Mouse (Mus musculus): ENCODE measurements at regions not wholly inside any gene's neighbourhood (a gene's known extent, or its start where the extent isn't known, plus 50 kb on each side); places are given as distances from the start of the nearest gene placed in this dataset.

DNA sequence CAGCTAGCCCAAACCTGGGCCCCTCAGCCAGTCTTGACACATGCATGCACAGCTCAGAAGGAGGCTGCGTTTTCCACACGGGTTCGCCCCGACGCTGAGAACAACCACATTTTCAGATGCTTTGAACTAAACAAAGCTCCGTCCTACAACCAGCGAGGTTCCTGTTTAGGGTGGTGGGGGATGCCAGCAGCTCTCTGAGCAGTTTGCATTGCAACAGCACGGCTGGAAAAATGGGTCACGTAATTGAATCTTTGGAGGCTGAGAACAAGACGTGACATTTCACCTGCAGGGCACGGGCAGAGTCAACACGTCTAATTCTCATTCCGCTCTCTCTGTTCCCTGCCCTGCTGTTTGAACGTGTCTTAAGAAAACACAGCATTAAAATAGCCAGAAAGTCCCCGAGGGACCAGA is 119.2 kb downstream of the Syk start:
- H3K9ac ChIP-seq (ENCODE audit: low read depth, low read length) = no peak overlapping the region
- 40% methylated on average over 15 of the region's 15 CpGs for WGBS
- no peak overlapping the region for H3K27ac ChIP-seq (ENCODE audit: low read depth, low read length)
- H3K4me2 ChIP-seq (ENCODE audit: low read length) = no peak overlapping the region
- H3K36me3 ChIP-seq (ENCODE audit: control insufficient read depth, insufficient read depth, low read length) = no peaks in the 10 kb centered on the region
- no peaks in the 10 kb centered on the region; the same call in 1 of the 2 replicates for H3K4me1 ChIP-seq (ENCODE audit: control insufficient read depth, insufficient read depth, low read depth, low read length)
- no peaks in the 10 kb centered on the region for H3K9me3 ChIP-seq (ENCODE audit: control insufficient read depth, low read length)
- no peaks in the 10 kb centered on the region for H3K27me3 ChIP-seq (replicated peaks; ENCODE audit: control insufficient read depth, insufficient read depth, low read length)
- H3K4me3 ChIP-seq (ENCODE audit: low read length) = no peak overlapping the region
- ATAC-seq = no peak

DNA sequence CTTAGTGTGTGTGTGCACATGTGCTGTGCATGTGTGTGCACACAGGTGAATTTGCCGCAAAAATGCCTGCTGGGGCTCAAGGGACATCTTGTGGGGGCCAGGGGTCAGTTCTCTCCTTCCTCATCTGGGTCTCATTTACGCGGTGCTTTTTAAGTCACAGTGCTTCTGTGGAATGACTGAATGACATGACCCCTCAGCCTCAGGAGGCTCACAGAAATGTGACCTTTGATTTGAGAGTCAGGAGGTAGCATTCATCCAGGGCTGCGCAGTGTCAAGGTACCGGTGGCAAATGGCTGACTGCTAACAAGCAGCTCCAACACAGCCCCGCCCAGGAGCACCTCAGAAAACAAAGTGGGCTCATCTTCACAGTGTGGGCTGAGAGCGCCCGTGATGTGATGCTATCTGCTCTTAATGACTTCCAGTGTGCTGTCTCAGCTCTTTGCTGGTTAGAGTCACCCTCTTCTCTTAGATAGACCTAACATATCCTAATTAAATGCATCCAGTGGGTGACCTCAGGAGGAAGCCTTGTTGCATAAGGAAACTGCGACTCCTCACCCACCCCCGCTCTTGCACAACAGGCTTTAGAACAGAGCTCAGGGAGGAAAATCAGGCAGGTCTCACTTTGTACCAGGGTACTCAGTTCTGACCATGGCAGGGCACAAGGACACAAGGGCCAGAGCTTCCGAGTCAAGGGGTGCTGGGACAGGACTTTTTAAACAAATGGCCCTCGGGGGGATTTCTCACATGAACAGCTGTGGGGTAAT is 120.6 kb downstream of the Syk start:
- H3K4me2 ChIP-seq (ENCODE audit: low read length) = no peak overlapping the region
- H3K9ac ChIP-seq (ENCODE audit: low read depth, low read length) = no peak overlapping the region
- 0 out of 2 replicates have a peak, but pooled peaks have one; percentile 40 for ATAC-seq
- WGBS = 67% methylated on average over 12 of the region's 12 CpGs
- no peak overlapping the region for H3K4me3 ChIP-seq (ENCODE audit: low read length)
- H3K27ac ChIP-seq (ENCODE audit: low read depth, low read length) = no peak overlapping the region
- no peaks in the 10 kb centered on the region for H3K9me3 ChIP-seq (ENCODE audit: control insufficient read depth, low read length)
- no peaks in the 10 kb centered on the region for H3K36me3 ChIP-seq (ENCODE audit: control insufficient read depth, insufficient read depth, low read length)
- no peaks in the 10 kb centered on the region; the same call in 1 of the 2 replicates for H3K4me1 ChIP-seq (ENCODE audit: control insufficient read depth, insufficient read depth, low read depth, low read length)
- H3K27me3 ChIP-seq (replicated peaks; ENCODE audit: control insufficient read depth, insufficient read depth, low read length) = no peaks in the 10 kb centered on the region

DNA sequence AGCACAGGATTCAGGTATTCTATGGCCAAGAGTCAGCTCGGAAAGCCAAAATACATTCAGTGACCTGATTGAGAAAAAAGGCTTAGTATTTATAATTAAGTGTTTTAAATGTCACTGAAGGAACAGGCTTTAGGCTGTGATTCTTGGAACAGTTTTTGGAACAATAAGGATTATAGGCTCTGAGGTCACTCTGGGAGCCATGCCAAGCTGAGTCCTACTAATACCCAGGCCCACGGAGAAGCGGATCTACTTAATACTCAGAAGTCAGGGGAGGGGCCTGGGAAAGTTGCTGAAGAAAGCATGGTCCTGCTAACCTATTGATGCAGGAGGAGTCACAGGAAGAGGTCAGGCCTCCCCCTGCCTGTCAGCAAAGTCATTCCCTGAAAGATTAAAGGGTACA is 121.7 kb downstream of the Syk start:
- no peak overlapping the region for H3K4me2 ChIP-seq (ENCODE audit: low read length)
- 51% methylated on average over 3 of the region's 3 CpGs for WGBS
- no peaks in the 10 kb centered on the region; the same call in 1 of the 2 replicates for H3K4me1 ChIP-seq (ENCODE audit: control insufficient read depth, insufficient read depth, low read depth, low read length)
- no peak overlapping the region for H3K27ac ChIP-seq (ENCODE audit: low read depth, low read length)
- no peak overlapping the region for H3K9ac ChIP-seq (ENCODE audit: low read depth, low read length)
- no peak overlapping the region for H3K4me3 ChIP-seq (ENCODE audit: low read length)
- ATAC-seq = no peak
- no peaks in the 10 kb centered on the region for H3K9me3 ChIP-seq (ENCODE audit: control insufficient read depth, low read length)
- no peaks in the 10 kb centered on the region for H3K27me3 ChIP-seq (replicated peaks; ENCODE audit: control insufficient read depth, insufficient read depth, low read length)
- no peaks in the 10 kb centered on the region for H3K36me3 ChIP-seq (ENCODE audit: control insufficient read depth, insufficient read depth, low read length)

DNA sequence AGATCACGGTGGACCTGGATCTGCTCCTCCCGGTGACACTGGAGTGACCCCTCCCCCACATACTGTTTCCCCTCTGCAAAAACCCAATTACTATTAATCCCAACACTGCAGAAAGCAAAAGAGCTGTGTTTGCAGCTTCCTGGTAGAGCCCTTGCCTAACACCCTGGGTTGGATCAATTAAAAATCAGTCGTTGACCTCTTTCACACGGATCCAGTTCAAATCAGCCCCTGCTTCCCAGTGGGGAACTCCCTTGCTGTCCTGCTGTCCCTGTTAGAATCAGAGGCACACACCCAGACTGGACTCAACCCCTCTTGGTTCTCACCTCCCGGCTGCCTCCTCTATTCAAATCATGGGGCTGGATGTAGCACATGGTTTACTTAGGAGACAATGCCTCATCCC is 126.6 kb downstream of the Syk start:
- H3K9ac ChIP-seq (ENCODE audit: low read depth, low read length) = no peak overlapping the region
- no peak overlapping the region for H3K4me3 ChIP-seq (ENCODE audit: low read length)
- H3K9me3 ChIP-seq (ENCODE audit: control insufficient read depth, low read length) = no peaks in the 10 kb centered on the region
- H3K27me3 ChIP-seq (replicated peaks; ENCODE audit: control insufficient read depth, insufficient read depth, low read length) = no peaks in the 10 kb centered on the region
- no peaks in the 10 kb centered on the region for H3K4me1 ChIP-seq (ENCODE audit: control insufficient read depth, insufficient read depth, low read depth, low read length)
- no peak overlapping the region for H3K4me2 ChIP-seq (ENCODE audit: low read length)
- no peak overlapping the region for H3K27ac ChIP-seq (ENCODE audit: low read depth, low read length)
- no peak for ATAC-seq
- 60% methylated on average over 5 of the region's 5 CpGs for WGBS
- H3K36me3 ChIP-seq (ENCODE audit: control insufficient read depth, insufficient read depth, low read length) = no peaks in the 10 kb centered on the region

DNA sequence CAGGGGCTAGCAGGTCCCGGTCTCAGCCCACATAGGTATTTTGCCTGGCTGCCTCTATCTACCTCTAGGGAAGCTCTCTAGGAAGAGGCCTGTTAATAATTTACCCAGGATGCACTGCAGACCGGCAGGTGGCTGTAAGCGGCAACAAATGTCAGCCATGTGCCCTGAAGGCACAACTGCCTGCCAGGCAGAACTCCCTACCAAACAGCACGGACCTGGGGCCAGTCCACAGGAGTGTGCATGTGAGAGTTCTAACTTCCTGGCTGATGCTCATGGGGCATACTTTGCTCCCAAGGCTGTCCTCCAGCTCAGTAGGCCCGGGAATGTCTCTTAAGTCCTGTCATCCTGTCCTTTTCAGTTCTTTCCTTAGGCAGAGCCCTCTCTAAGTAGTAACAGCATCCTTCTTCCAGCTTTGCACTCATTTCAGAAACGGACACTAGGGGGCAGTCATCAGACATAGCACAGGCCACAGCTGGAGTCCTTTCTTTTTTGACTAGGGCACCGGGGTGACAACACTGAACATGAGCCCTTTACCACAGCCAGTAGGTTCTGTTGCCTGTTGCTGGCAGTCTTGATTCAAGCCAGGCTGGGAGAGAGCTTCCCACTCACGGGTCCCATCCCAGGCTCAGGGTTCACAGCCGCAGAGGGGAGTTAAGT is 128.9 kb downstream of the Syk start:
- Histone ChIP-seq H3K27me3 (replicated peaks; ENCODE audit: control insufficient read depth, insufficient read depth, low read length) (no peaks in the 10 kb centered on the region), H3K4me3 (ENCODE audit: low read length) (no peak overlapping the region), H3K27ac (ENCODE audit: low read depth, low read length) (no peak overlapping the region), H3K9ac (ENCODE audit: low read depth, low read length) (no peak overlapping the region), H3K4me2 (ENCODE audit: low read length) (no peak overlapping the region), H3K9me3 (ENCODE audit: control insufficient read depth, low read length) (no peaks in the 10 kb centered on the region), H3K36me3 (ENCODE audit: control insufficient read depth, insufficient read depth, low read length) (no peaks in the 10 kb centered on the region), H3K4me1 (ENCODE audit: control insufficient read depth, insufficient read depth, low read depth, low read length) (no peaks in the 10 kb centered on the region)
- WGBS = 41% methylated on average over 9 of the region's 9 CpGs
- peak; percentile 81 for ATAC-seq

DNA sequence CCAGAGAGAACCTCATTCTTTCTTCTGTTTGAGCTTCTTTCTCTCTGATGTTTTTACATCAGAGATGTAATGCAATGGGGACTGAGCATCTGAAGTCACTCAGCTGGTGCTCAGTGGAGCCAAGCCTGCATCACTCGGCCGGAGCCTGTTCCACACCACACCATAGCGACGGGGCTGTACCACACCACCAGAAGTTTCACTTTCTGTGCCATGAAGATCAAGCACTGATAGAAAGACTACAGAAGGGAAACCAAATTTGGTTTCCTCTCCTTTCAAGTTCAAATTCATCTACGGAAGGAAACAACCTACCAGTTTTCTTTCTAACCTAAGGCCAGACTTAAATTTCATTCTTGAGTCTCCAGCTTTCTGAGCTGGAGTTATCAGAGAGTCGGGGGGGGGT is 138.5 kb downstream of the Syk start:
- Histone ChIP-seq H3K4me1 (ENCODE audit: control insufficient read depth, insufficient read depth, low read depth, low read length) (no peaks in the 10 kb centered on the region), H3K9ac (ENCODE audit: low read depth, low read length) (no peak overlapping the region), H3K27ac (ENCODE audit: low read depth, low read length) (no peak overlapping the region), H3K9me3 (ENCODE audit: control insufficient read depth, low read length) (no peaks in the 10 kb centered on the region), H3K4me3 (ENCODE audit: low read length) (no peak overlapping the region), H3K4me2 (ENCODE audit: low read length) (no peak overlapping the region), H3K36me3 (ENCODE audit: control insufficient read depth, insufficient read depth, low read length) (no peaks in the 10 kb centered on the region), H3K27me3 (replicated peaks; ENCODE audit: control insufficient read depth, insufficient read depth, low read length) (no peaks in the 10 kb centered on the region)
- no peak for ATAC-seq
- 89% methylated on average over 6 of the region's 6 CpGs for WGBS

DNA sequence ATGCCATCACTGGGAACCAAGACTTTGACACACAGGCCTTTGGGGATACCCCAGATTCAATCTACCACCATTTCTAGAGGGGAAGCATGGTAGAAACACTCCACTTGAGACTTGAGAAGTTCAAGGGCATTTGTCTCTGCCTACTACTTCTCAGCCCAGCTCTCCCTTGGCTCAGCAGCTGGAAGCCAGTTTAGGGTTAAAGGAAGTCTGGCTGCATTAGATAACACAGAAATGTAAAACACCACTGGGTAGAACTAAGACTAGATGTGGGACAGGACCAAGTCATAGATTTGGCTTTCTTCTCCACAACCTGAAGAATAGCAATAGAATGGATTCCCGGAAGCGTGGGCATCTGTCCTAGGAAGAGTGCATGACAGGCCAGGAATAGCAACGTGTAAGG is 139.7 kb downstream of the Syk start:
- Histone ChIP-seq H3K27ac (ENCODE audit: low read depth, low read length) (no peak overlapping the region), H3K27me3 (replicated peaks; ENCODE audit: control insufficient read depth, insufficient read depth, low read length) (no peaks in the 10 kb centered on the region), H3K4me2 (ENCODE audit: low read length) (no peak overlapping the region), H3K9me3 (ENCODE audit: control insufficient read depth, low read length) (no peaks in the 10 kb centered on the region), H3K4me1 (ENCODE audit: control insufficient read depth, insufficient read depth, low read depth, low read length) (no peaks in the 10 kb centered on the region), H3K9ac (ENCODE audit: low read depth, low read length) (no peak overlapping the region), H3K36me3 (ENCODE audit: control insufficient read depth, insufficient read depth, low read length) (no peaks in the 10 kb centered on the region), H3K4me3 (ENCODE audit: low read length) (no peak overlapping the region)
- ATAC-seq = no peak
- 84% methylated on average over 3 of the region's 3 CpGs for WGBS

DNA sequence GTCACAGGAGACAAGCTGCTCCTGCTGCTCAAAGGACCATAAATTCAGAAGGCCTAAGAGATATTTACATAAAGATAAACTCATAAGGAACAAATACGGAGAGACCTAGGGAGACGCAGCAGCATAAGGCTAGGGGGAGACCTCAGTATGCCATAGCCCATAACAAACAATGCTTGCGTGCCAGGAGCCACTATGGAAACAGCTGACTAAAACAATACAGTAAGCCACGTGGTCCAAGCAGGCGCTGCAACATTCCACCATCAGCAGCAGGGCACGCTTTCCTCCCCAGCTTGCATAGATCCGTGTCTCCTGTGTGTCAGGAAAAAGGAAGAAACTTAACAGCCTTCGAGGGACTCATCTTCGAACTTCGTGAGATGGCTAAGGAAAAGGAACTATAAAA is 143.1 kb downstream of the Syk start:
- no peak overlapping the region for H3K9ac ChIP-seq (ENCODE audit: low read depth, low read length)
- H3K36me3 ChIP-seq (ENCODE audit: control insufficient read depth, insufficient read depth, low read length) = no peaks in the 10 kb centered on the region
- no peak overlapping the region for H3K4me3 ChIP-seq (ENCODE audit: low read length)
- no peaks in the 10 kb centered on the region for H3K9me3 ChIP-seq (ENCODE audit: control insufficient read depth, low read length)
- 47% methylated on average over 10 of the region's 10 CpGs for WGBS
- H3K4me2 ChIP-seq (ENCODE audit: low read length) = no peak overlapping the region
- no peaks in the 10 kb centered on the region for H3K4me1 ChIP-seq (ENCODE audit: control insufficient read depth, insufficient read depth, low read depth, low read length)
- no peak overlapping the region for H3K27ac ChIP-seq (ENCODE audit: low read depth, low read length)
- H3K27me3 ChIP-seq (replicated peaks; ENCODE audit: control insufficient read depth, insufficient read depth, low read length) = no peaks in the 10 kb centered on the region
- no peak for ATAC-seq

DNA sequence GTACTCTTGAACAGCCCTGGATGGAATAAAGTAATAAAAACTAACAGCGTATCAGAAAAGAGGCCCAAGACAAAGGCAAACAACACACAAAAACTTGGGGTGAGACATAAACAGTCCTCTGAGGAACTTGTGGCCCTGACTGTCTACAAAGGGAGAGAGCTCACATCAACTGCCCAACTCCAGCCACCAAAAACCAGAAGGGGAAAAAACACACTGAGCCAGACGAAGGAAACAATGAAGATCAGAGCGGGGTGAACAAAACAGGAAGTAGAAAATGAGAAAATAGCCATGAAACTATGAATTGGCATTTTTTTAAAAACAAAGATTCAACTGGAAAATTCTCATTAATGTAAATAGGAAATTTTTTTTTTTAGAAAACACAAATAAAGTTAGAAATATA is 143.6 kb downstream of the Syk start:
- WGBS = 81% methylated on average over 3 of the region's 3 CpGs
- no peak for ATAC-seq
- Histone ChIP-seq H3K36me3 (ENCODE audit: control insufficient read depth, insufficient read depth, low read length) (no peaks in the 10 kb centered on the region), H3K4me3 (ENCODE audit: low read length) (no peak overlapping the region), H3K4me2 (ENCODE audit: low read length) (no peak overlapping the region), H3K9ac (ENCODE audit: low read depth, low read length) (no peak overlapping the region), H3K27ac (ENCODE audit: low read depth, low read length) (no peak overlapping the region), H3K9me3 (ENCODE audit: control insufficient read depth, low read length) (no peaks in the 10 kb centered on the region), H3K27me3 (replicated peaks; ENCODE audit: control insufficient read depth, insufficient read depth, low read length) (no peaks in the 10 kb centered on the region), H3K4me1 (ENCODE audit: control insufficient read depth, insufficient read depth, low read depth, low read length) (no peaks in the 10 kb centered on the region)

Data from hindbrain, embryonic 16.5 days (tissue).